Mouse (Mus musculus) heart, postnatal 0 days (tissue): ENCODE results near the gene Ndrg4.

Source experiments
- CTCF ChIP-seq: IDR thresholded peaks from 2 replicates; pipeline ENCODE4 v1.5.1; 2016; ENCODE audit warnings: antibody characterized with exemption, control low read depth, low read depth
- EP300 ChIP-seq: IDR thresholded peaks from 2 replicates; pipeline ENCODE4 v1.6.1; 2016; ENCODE audit warnings: antibody characterized with exemption, low read depth

GRCm38 (mm10) chr8:95727625-95728024 lies 50.8 kb downstream of the Ndrg4 start:
- TF ChIP-seq CTCF = no peak
- no peak for TF ChIP-seq EP300
